In the genomic region with DNA sequence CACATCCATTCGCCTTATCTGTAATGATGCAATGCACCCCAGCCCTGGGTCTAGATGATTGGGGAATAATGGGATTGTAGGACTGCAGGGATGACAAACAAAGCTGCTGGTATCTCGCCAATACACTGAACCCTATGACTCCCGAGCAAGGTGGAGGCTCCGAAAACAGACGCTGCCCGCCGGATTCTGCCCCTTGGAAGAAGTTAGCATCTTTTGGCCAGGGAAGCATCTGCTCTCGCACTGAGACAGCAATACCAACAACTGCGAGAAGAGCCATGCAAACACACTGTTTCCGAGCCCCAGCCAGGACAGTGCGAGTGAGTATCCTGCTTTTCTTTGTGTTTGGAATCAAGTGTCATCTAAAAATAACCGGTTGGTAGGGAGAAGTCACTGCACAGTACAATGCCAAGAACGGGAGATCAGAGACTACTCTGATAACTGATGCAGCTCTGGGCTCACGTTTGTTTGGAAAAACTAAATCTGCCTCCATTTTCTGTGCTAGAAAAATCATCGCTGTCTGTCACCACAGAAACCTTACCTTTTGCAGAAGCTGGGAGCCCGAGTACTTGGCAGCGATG, we compare ENCODE assay signal across 9 mouse cellular contexts. TPM values are rescaled to one million over a fixed set of nuclear protein-coding genes. Genes with fewer than 3 reads are reported as not detected.
DNase-seq lines count a peak whose midpoint lies in the region; ATAC-seq and TF ChIP-seq lines count a peak whose summit lies in the region.
"Had no signal": no experiment of that assay in that cellular context is flagged by ENCODE, and none has a peak within 500 bp of the region (broad histone marks: within the 10 kb centered on the region; RNA-seq: fewer than 3 reads in every experiment).

No protein-coding gene starts in this region.

- no peak for ATAC-seq in kidney, postnatal 0 days (replicated peaks; ENCODE audit: low FRiP score, low read depth)
- no peak for ATAC-seq in forebrain, postnatal 0 days
- ATAC-seq in midbrain, embryonic 14.5 days (ENCODE audit: low FRiP score, low TSS enrichment), result no peak
- ATAC-seq: Patski had no signal

- no peak overlapping the region for H3K4me3 ChIP-seq in kidney, postnatal 0 days (replicated peaks; ENCODE audit: low read depth, low read length)
- peak overlapping the region; percentile 80 for H3K4me3 ChIP-seq in embryonic facial prominence, embryonic 10.5 days
- peak overlapping the region; percentile 80 for H3K4me3 ChIP-seq in forebrain, postnatal 0 days (ENCODE audit: low read depth, low read length)
- H3K4me3 ChIP-seq in midbrain, embryonic 14.5 days (replicated peaks; ENCODE audit: low read depth, low read length), result peak overlapping the region; percentile 73

- no peaks in the 10 kb centered on the region for H3K36me3 ChIP-seq in kidney, postnatal 0 days (ENCODE audit: insufficient read depth, low read length)
- no peaks in the 10 kb centered on the region for H3K36me3 ChIP-seq in embryonic facial prominence, embryonic 10.5 days (replicated peaks)
- H3K36me3 ChIP-seq in forebrain, postnatal 0 days (ENCODE audit: insufficient read depth), result no peaks in the 10 kb centered on the region
- no peaks in the 10 kb centered on the region for H3K36me3 ChIP-seq in midbrain, embryonic 14.5 days (ENCODE audit: control insufficient read depth, insufficient read depth, low read length)

- peaks cover 37% of the 10 kb centered on the region for H3K27me3 ChIP-seq in kidney, postnatal 0 days (ENCODE audit: insufficient read depth, low read length)
- peaks cover 87% of the 10 kb centered on the region for H3K27me3 ChIP-seq in embryonic facial prominence, embryonic 10.5 days (replicated peaks; ENCODE audit: low read depth, poor library complexity, severe bottlenecking)
- no peaks in the 10 kb centered on the region; the same call in 1 of the 2 replicates for H3K27me3 ChIP-seq in forebrain, postnatal 0 days (ENCODE audit: insufficient read depth, low read length)
- H3K27me3 ChIP-seq in midbrain, embryonic 14.5 days (ENCODE audit: control insufficient read depth, insufficient read depth, low read length), result peaks cover 13% of the 10 kb centered on the region; the same call in 1 of the 2 replicates

- no peaks in the 10 kb centered on the region for H3K9me3 ChIP-seq in kidney, postnatal 0 days (replicated peaks; ENCODE audit: low read length)
- H3K9me3 ChIP-seq in embryonic facial prominence, embryonic 10.5 days, result no peaks in the 10 kb centered on the region
- H3K9me3 ChIP-seq in forebrain, postnatal 0 days (ENCODE audit: low read length), result no peaks in the 10 kb centered on the region
- no peaks in the 10 kb centered on the region for H3K9me3 ChIP-seq in midbrain, embryonic 14.5 days (ENCODE audit: control insufficient read depth, low read length)

- no peak overlapping the region for H3K9ac ChIP-seq in kidney, postnatal 0 days (ENCODE audit: low read depth, low read length)
- H3K9ac ChIP-seq in forebrain, postnatal 0 days, result peak overlapping the region; percentile 68; the same call in 1 of the 2 replicates
- H3K9ac ChIP-seq in midbrain, embryonic 14.5 days (replicated peaks; ENCODE audit: low read length), result peak overlapping the region; percentile 72; the same call in 1 of the 2 replicates

- peaks cover 9% of the 10 kb centered on the region; the same call in 1 of the 2 replicates for H3K4me1 ChIP-seq in kidney, postnatal 0 days (replicated peaks; ENCODE audit: insufficient read depth, low read length)
- peaks cover 38% of the 10 kb centered on the region for H3K4me1 ChIP-seq in embryonic facial prominence, embryonic 10.5 days
- H3K4me1 ChIP-seq in forebrain, postnatal 0 days (ENCODE audit: insufficient read depth), result peaks cover 8% of the 10 kb centered on the region
- peaks cover 10% of the 10 kb centered on the region; the same call in 1 of the 2 replicates for H3K4me1 ChIP-seq in midbrain, embryonic 14.5 days (ENCODE audit: control insufficient read depth, insufficient read depth, low read length)

- WGBS in kidney, postnatal 0 days, result 8% methylated on average over 17 of the region's 17 CpGs
- 1% methylated on average over 17 of the region's 17 CpGs for WGBS in embryonic facial prominence, embryonic 10.5 days
- WGBS in forebrain, postnatal 0 days, result 6% methylated on average over 17 of the region's 17 CpGs
- WGBS in midbrain, embryonic 14.5 days, result 1% methylated on average over 17 of the region's 17 CpGs

- H3K4me2 ChIP-seq in kidney, postnatal 0 days (ENCODE audit: low read length), result 0 out of 2 replicates have a peak overlapping the region, but pooled peaks have one; percentile 99
- H3K4me2 ChIP-seq in forebrain, postnatal 0 days (ENCODE audit: low read depth), result peak overlapping the region; percentile 94
- peak overlapping the region; percentile 100 for H3K4me2 ChIP-seq in midbrain, embryonic 14.5 days (ENCODE audit: low read length)

- TF ChIP-seq CTCF in kidney, postnatal 0 days (IDR thresholded peaks at IDR 0.05; ENCODE audit: low read depth), result no peak
- TF ChIP-seq CTCF in forebrain, postnatal 0 days (IDR thresholded peaks at IDR 0.05; ENCODE audit: low read depth), result no peak

- DNase-seq in kidney, postnatal 0 days (ENCODE audit: low spot score), result no peak
- DNase-seq in kidney, adult 9 months, result no peak
- peak; percentile 35 for DNase-seq in embryonic facial prominence, embryonic 10.5 days (ENCODE audit: low spot score)
- peak; percentile 36 for DNase-seq in forebrain, postnatal 0 days
- DNase-seq in midbrain, embryonic 14.5 days, result peak; percentile 56
- no peak for DNase-seq in adrenal gland, postnatal 14 days
- DNase-seq in thymus, adult 18-20 months, result no peak
- no peak for DNase-seq in urinary bladder, postnatal 4 days (ENCODE audit: low spot score in 2 of 2)

- no peak overlapping the region for H3K27ac ChIP-seq in kidney, postnatal 0 days
- no peak overlapping the region for H3K27ac ChIP-seq in embryonic facial prominence, embryonic 10.5 days (replicated peaks)
- H3K27ac ChIP-seq in forebrain, postnatal 0 days (ENCODE audit: low read depth, low read length), result peak overlapping the region; percentile 30; the same call in 1 of the 2 replicates
- peak overlapping the region; percentile 75 for H3K27ac ChIP-seq in midbrain, embryonic 14.5 days (replicated peaks; ENCODE audit: low read depth, low read length)

RNA-seq across cellular contexts. Expression of gene Cacna2d3, which starts 1.2 kb away (rescaled TPM):
- polyA plus RNA-seq in kidney, postnatal 0 days (2015; fragmentation: Nextera tagmentation; extraction: Ambion mirVana), result 1.8 and 2.1 TPM in 2 replicates
- 1.8 and 1.9 TPM in 2 replicates for polyA plus RNA-seq in embryonic facial prominence, embryonic 10.5 days (2016; fragmentation: Nextera tagmentation; extraction: Ambion mirVana)
- 28.1 and 34.8 TPM in 2 replicates for total RNA-seq in forebrain, postnatal 0 days (2014; rRNA removed)
- polyA plus RNA-seq in forebrain, postnatal 0 days (2015; fragmentation: Nextera tagmentation; extraction: Ambion mirVana), result 26.3 and 37.7 TPM in 2 replicates
- 28.3 and 38.5 TPM in 2 replicates for polyA plus RNA-seq in midbrain, embryonic 14.5 days (2014; fragmentation: Nextera tagmentation; extraction: Ambion mirVana)
- 3.1 and 3.5 TPM in 2 replicates for total RNA-seq in adrenal gland, postnatal 14 days (2021)

Comparison
In these comparisons a context has a peak if more than half of its experiments do, and no peak if none do; other contexts are left out.
1. DNase-seq: peak in embryonic facial prominence, embryonic 10.5 days (single experiment), forebrain, postnatal 0 days (single experiment) and midbrain, embryonic 14.5 days (single experiment); none in kidney, postnatal 0 days (single experiment), kidney, adult 9 months (single experiment), adrenal gland, postnatal 14 days (single experiment), thymus, adult 18-20 months (0 of 2) and urinary bladder, postnatal 4 days (0 of 2).
2. H3K27ac ChIP-seq: peak in forebrain, postnatal 0 days (single experiment) and midbrain, embryonic 14.5 days (single experiment); none in kidney, postnatal 0 days (single experiment) and embryonic facial prominence, embryonic 10.5 days (single experiment).
3. Peak in every context shown above with its lines, with median percentiles within 50 percentile points of each other: H3K4me2 ChIP-seq.